Mouse (Mus musculus): ENCODE data around the gene Fkbp14. TPM values are rescaled to one million over a fixed set of nuclear protein-coding genes. Genes with fewer than 3 reads are reported as not detected.

Gene Fkbp14
- polyA plus RNA-seq (2012; rRNA removed), result 8.8 and 9.5 TPM in 2 replicates

DNA sequence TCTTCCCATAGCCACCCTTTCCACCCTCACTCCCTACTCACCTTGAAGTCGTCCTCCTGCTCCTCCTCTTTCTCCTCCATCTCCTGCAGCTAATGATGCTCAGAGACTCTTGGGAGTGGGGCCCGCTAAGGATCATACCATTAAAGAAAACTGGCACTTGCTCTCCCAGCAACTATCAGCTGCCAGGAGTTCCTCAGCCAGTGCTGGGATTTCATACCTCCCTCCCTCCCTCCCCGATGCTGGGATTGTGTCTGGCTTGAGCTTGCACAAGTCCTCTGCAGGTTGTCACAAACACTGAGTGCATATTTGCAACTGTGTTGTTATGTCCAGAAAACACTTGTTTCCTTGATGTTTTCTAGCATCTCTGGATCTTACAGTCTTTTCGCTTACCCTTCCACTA lies at the start of gene Fkbp14:
Gene Fkbp14, minus strand, starts transcription at position 101 of the 400 bp plus-strand sequence.

DNA sequence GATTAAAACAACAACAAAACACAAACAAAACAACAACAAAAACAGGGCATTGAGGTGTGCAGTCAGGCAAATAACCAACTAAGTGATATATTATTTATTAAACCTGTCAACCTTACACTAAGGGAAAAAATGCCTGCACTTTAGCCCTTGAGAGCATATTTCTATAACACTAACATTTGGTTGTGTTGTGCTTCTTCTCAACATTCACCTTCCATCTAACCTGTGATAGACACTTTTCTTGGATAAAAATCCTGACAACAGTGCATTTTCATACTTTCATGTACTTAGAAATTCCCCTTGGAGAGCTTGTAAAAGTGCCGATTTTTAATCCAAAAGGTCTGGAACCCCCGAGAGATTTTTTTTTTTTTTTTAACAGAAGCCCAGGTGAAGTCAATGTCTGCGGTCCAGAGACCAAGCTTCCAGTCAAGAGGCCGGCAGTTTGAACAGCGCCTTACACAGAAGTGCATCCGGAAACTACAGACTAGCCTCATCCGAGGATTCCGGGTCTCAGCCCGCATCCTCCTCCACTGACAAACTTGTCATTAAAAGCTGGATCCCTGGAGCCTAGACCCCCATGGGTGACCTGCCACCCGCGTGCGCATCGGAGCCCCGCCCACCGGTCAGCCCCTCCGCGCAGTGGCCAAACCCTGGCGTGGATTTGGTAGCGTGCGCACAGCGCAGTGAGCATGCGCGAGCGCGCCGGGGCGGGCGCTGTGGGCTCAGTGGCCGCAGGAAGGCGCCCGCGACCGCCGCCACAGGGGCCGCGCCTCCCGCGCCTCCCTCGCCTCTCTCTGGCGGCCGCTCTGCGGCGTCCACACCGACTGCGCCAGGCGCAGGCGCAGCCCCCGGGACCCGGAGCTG lies 2.4 kb downstream of the Fkbp14 start, which contains the start of gene Plekha8:
Gene Plekha8, plus strand, starts transcription at position 643 of the 861 bp plus-strand sequence.

DNA sequence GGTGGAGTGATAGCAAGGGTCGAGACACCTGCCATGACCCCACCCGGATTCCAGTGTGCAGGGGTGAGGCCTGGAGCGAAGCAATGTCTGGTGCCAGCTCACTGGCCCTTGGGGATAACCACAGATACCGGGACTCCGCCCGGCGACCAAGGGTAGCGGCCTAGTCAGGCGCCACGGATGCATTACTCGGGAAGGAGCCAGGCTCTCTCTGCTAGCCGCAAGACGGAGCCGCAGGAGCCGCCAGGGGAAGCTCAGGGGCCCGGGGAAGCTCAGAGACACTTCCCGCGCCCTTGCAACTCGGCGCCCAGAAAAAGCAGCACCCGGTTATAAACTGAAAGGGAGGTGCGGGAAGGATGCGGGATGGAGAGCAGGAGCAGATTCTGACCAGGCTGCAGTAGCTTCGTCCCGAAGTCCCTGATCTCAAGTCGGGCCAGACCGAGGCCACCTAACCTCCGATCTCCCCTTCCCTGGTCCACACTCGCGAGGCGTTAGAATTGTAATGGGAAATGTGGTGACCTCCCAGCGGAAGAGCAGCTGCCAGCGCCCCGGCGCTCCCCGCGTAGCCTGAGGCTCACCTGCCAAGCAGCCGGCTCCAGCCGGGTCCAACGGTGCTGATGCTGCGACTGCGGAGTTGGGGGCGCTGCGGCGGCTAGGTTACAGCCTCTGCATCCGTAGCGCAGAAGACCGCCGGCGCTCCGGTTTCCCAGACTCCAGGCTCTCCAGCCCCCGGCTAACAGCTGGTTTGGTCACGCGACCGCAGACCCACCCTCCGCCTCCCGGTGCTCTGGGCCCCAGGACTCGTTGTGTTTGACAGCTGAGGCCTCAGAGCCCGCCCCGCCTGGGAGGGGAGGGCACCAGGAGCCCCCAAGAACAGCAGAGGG lies 31.2 kb downstream of the Fkbp14 start, which contains the start of gene Scrn1:
Gene Scrn1, minus strand, starts transcription at position 825 of the 881 bp plus-strand sequence.

Other genes with a start within 250 kb of the Fkbp14 start
- 1.5 and 1.8 TPM in 2 replicates for gene Wipf3, start 167.7 kb downstream of the Fkbp14 start, polyA plus RNA-seq (2012; rRNA removed)
- 10.4 and 13.6 TPM in 2 replicates for gene Scrn1, start 30.8 kb downstream of the Fkbp14 start, polyA plus RNA-seq (2012; rRNA removed)
- gene Plekha8, start 2.2 kb downstream of the Fkbp14 start, polyA plus RNA-seq (2012; rRNA removed), result 9.8 and 10.7 TPM in 2 replicates
- gene Mturn, start 84.3 kb upstream of the Fkbp14 start, polyA plus RNA-seq (2012; rRNA removed), result 12.7 and 25.9 TPM in 2 replicates
- 12.1 and 43.5 TPM in 2 replicates for gene Znrf2, start 219.6 kb upstream of the Fkbp14 start, polyA plus RNA-seq (2012; rRNA removed)